Mouse (Mus musculus) heart, adult 2 months (tissue): ENCODE measurements around the gene Xab2. TPM values are rescaled to one million over a fixed set of nuclear protein-coding genes. Genes with fewer than 3 reads are reported as not detected.

Experiments
- DNase-seq, 2 experiments: peaks; one replicate each; pipeline ENCODE4 v3.0.0; 2021
- H3K27ac ChIP-seq: fragments of 200-600 bp; 2 replicates; pipeline ENCODE4 v1.8.1; 2022
- H3K27me3 ChIP-seq: fragments of 200-500 bp; 2 replicates; pipeline ENCODE4 v1.6.1; 2012; ENCODE audit warnings: mild to moderate bottlenecking, low read length, inconsistent platforms, mixed read lengths; ENCODE audit not compliant: control insufficient read depth, insufficient read depth
- H3K36me3 ChIP-seq: fragments of 200-500 bp; 2 replicates; pipeline ENCODE4 v1.6.1; 2012; ENCODE audit warnings: low read length, inconsistent platforms; ENCODE audit not compliant: control insufficient read depth, insufficient read depth
- H3K4me1 ChIP-seq: fragments of 200-500 bp; 2 replicates; pipeline ENCODE4 v1.6.1; 2011; ENCODE audit warnings: low read length; ENCODE audit not compliant: control insufficient read depth, insufficient read depth
- H3K4me3 ChIP-seq: fragments of 200-600 bp; 2 replicates; pipeline ENCODE4 v1.8.1; 2022
- H3K79me2 ChIP-seq: fragments of 200-500 bp; replicated peaks from 2 replicates; pipeline ENCODE4 v1.6.1; 2012; ENCODE audit warnings: mild to moderate bottlenecking, inconsistent platforms, low read length, moderate library complexity, mixed read lengths; ENCODE audit not compliant: control insufficient read depth, insufficient read depth
- H3K9ac ChIP-seq: fragments of 200-500 bp; 2 replicates; pipeline ENCODE4 v1.6.1; 2012; ENCODE audit warnings: low read depth, mild to moderate bottlenecking, control low read depth, inconsistent platforms, low read length, mixed read lengths
- CTCF ChIP-seq: fragments of 200-600 bp; IDR thresholded peaks from 2 replicates; pipeline ENCODE4 v1.8.1; 2022; ENCODE audit warnings: antibody characterized with exemption, mild to moderate bottlenecking, moderate library complexity
- EP300 ChIP-seq: fragments of 200-500 bp; IDR thresholded peaks from 2 replicates; pipeline ENCODE4 v1.6.1; 2011; ENCODE audit warnings: low read depth, low read length, control low read depth; ENCODE audit not compliant: insufficient read depth
- POLR2A ChIP-seq: fragments of 200-500 bp; IDR thresholded peaks from 2 replicates; pipeline ENCODE4 v1.6.1; 2011; ENCODE audit warnings: mild to moderate bottlenecking, low read depth, low read length, control low read depth; ENCODE audit not compliant: insufficient read depth
- WGBS: fragments of 180-500 bp; shearing (Covaris S2); methylation state at CpG from one replicate; pipeline ENCODE4 v1.1.7; 2018; 5-methylcytosine and 5-hydroxymethylcytosine counted together
- intact Hi-C: fragments of 180-260 bp; cut with DNase I; formaldehyde crosslinking; loops from one replicate; pipeline ENCODE4 v1.15.1; 2025
- polyA plus RNA-seq: library from polyadenylated mRNA; depleted of rRNA; stranded (reverse); fragments of >200 nt; gene quantifications from 2 replicates; pipeline ENCODE4 v1.2.3, GENCODE M21; 2012; rRNA removed
- total RNA-seq, 2 experiments: library from RNA; stranded (reverse); gene quantifications; 2 replicates each; pipeline ENCODE4 v1.2.3; 2021

The Xab2 gene
- total and polyA plus RNA-seq, 3 experiments, result 15.3 to 27.0 (median 15.4) TPM

GRCm38 (mm10) chr8:3567641-3568371 lies 53.3 kb downstream of the Xab2 start, which contains the start of gene C330021F23Rik:
Gene C330021F23Rik, plus strand, starts transcription at chr8:3567990.
- H3K79me2 ChIP-seq, result no peaks in the 10 kb centered on the region
- intact Hi-C loops, result no loop called here
- 9% methylated on average over 12 of the region's 12 CpGs for WGBS
- H3K4me3 ChIP-seq, result no peak within 1 kb of the TSS
- H3K27me3 ChIP-seq, result peaks cover 3% of the 10 kb centered on the region; the same call in 1 of the 2 replicates
- TF ChIP-seq POLR2A, result no peak
- TF ChIP-seq CTCF, result no peak
- no peak for TF ChIP-seq EP300
- no peak within 1 kb of the TSS for H3K27ac ChIP-seq
- DNase-seq, result no peak
- no peak within 1 kb of the TSS for H3K9ac ChIP-seq
- H3K4me1 ChIP-seq, result no peaks in the 10 kb centered on the region
- H3K36me3 ChIP-seq, result no peaks in the 10 kb centered on the region

Other genes with a start within 250 kb of the Xab2 start
- 10 to 100 TPM; 18.7 to 20.4 TPM for gene Arhgef18, start 228.3 kb downstream of the Xab2 start, total RNA-seq
- 12.3 and 15.3 TPM in 2 replicates for gene Arhgef18, start 228.3 kb downstream of the Xab2 start, polyA plus RNA-seq
- 1 to 10 TPM; 2.4 to 3.1 TPM for gene Pex11g, start 153.6 kb downstream of the Xab2 start, total RNA-seq
- 4.5 and 5.5 TPM in 2 replicates for gene Pex11g, start 153.6 kb downstream of the Xab2 start, polyA plus RNA-seq
- gene Tex45, start 150.5 kb downstream of the Xab2 start, total RNA-seq, result under 1 TPM in 1 of 2 experiments, not detected in 1; 0.14 TPM
- 0.12 TPM in 1 of 2 replicates, not detected in the other for gene Tex45, start 150.5 kb downstream of the Xab2 start, polyA plus RNA-seq
- gene Zfp358, start 128.2 kb downstream of the Xab2 start, total RNA-seq, result 10 to 100 TPM; 24.9 to 30.7 TPM
- gene Zfp358, start 128.2 kb downstream of the Xab2 start, polyA plus RNA-seq, result 51.3 and 53.9 TPM in 2 replicates
- 10 to 100 TPM; 20.6 to 23.1 TPM for gene Mcoln1, start 120.9 kb downstream of the Xab2 start, total RNA-seq
- 86.9 and 123 TPM in 2 replicates for gene Mcoln1, start 120.9 kb downstream of the Xab2 start, polyA plus RNA-seq
- 10 to 100 TPM in 1 of 2 experiments, 1 to 10 TPM in 1; 8.5 to 11.1 TPM for gene Pnpla6, start 105.9 kb downstream of the Xab2 start, total RNA-seq
- 24.8 and 25.1 TPM in 2 replicates for gene Pnpla6, start 105.9 kb downstream of the Xab2 start, polyA plus RNA-seq
- under 1 TPM in 1 of 2 experiments, not detected in 1; 0.39 TPM for gene C330021F23Rik, start 53.3 kb downstream of the Xab2 start, total RNA-seq
- 0.50 TPM in 1 of 2 replicates, not detected in the other for gene C330021F23Rik, start 53.3 kb downstream of the Xab2 start, polyA plus RNA-seq
- 1 to 10 TPM in 1 of 2 experiments, under 1 TPM in 1; 0.68 to 1.2 TPM for gene Camsap3, start 34.0 kb downstream of the Xab2 start, total RNA-seq
- 1.8 and 1.9 TPM in 2 replicates for gene Camsap3, start 34.0 kb downstream of the Xab2 start, polyA plus RNA-seq
- gene Pet100, start 232 bp upstream of the Xab2 start, total RNA-seq, result 10 to 100 TPM; 79.1 to 92.2 TPM
- gene Pet100, start 232 bp upstream of the Xab2 start, polyA plus RNA-seq, result 7.6 and 13.6 TPM in 2 replicates
- gene Pcp2, start 4.2 kb upstream of the Xab2 start, total RNA-seq, result not detected
- gene Pcp2, start 4.2 kb upstream of the Xab2 start, polyA plus RNA-seq, result not detected in 2 replicates
- gene Stxbp2, start 9.6 kb upstream of the Xab2 start, total RNA-seq, result 1 to 10 TPM; 5.7 to 6.4 TPM
- gene Stxbp2, start 9.6 kb upstream of the Xab2 start, polyA plus RNA-seq, result 9.6 and 13.4 TPM in 2 replicates
- gene Retn, start 34.5 kb upstream of the Xab2 start, total RNA-seq, result 1 to 10 TPM in 1 of 2 experiments, under 1 TPM in 1; 0.86 to 2.4 TPM
- gene Retn, start 34.5 kb upstream of the Xab2 start, polyA plus RNA-seq, result 3.0 and 8.4 TPM in 2 replicates
- gene Mcemp1, start 44.4 kb upstream of the Xab2 start, total RNA-seq, result under 1 TPM; 0.21 to 0.89 TPM
- 0.31 TPM in 1 of 2 replicates, not detected in the other for gene Mcemp1, start 44.4 kb upstream of the Xab2 start, polyA plus RNA-seq
- 1 to 10 TPM; 1.0 to 1.6 TPM for gene Fcor, start 51.0 kb upstream of the Xab2 start, total RNA-seq
- 4.2 and 12.9 TPM in 2 replicates for gene Fcor, start 51.0 kb upstream of the Xab2 start, polyA plus RNA-seq
- 10 to 100 TPM; 17.6 to 19.3 TPM for gene Trappc5, start 55.0 kb upstream of the Xab2 start, total RNA-seq
- gene Trappc5, start 55.0 kb upstream of the Xab2 start, polyA plus RNA-seq, result 19.9 and 30.1 TPM in 2 replicates
- gene Fcer2a, start 72.9 kb upstream of the Xab2 start, total RNA-seq, result under 1 TPM; 0.29 to 0.32 TPM
- gene Fcer2a, start 72.9 kb upstream of the Xab2 start, polyA plus RNA-seq, result 0.76 and 0.98 TPM in 2 replicates
- gene Clec4g, start 99.3 kb upstream of the Xab2 start, total RNA-seq, result under 1 TPM; 0.66 to 0.70 TPM
- gene Clec4g, start 99.3 kb upstream of the Xab2 start, polyA plus RNA-seq, result 0.45 and 1.3 TPM in 2 replicates
- under 1 TPM in 1 of 2 experiments, not detected in 1; 0.16 TPM for gene Cd209a, start 127.7 kb upstream of the Xab2 start, total RNA-seq
- 1.00 TPM in 1 of 2 replicates, not detected in the other for gene Cd209a, start 127.7 kb upstream of the Xab2 start, polyA plus RNA-seq
- gene Cd209e, start 233.0 kb upstream of the Xab2 start, total RNA-seq, result not detected
- not detected in 2 replicates for gene Cd209e, start 233.0 kb upstream of the Xab2 start, polyA plus RNA-seq